Mouse (Mus musculus): ENCODE data around the gene Cep72. TPM values are rescaled to one million over a fixed set of nuclear protein-coding genes. Genes with fewer than 3 reads are reported as not detected.

Gene Cep72
- polyA plus RNA-seq, 1 experiment from 2014 or later: 4.4 TPM

GRCm38 (mm10) chr13:74034756-74035155, 27.3 kb downstream of the Cep72 start:
- WGBS: 81% methylated on average over 2 of the region's 2 CpGs
- no peak for ATAC-seq

GRCm38 (mm10) chr13:74031133-74031532, 31.0 kb downstream of the Cep72 start:
- H3K27ac ChIP-seq (ENCODE audit: low read length): no peak overlapping the region
- DNase-seq (ENCODE audit: low spot score) (no peak), ATAC-seq (no peak)
- H3K9ac ChIP-seq (replicated peaks; ENCODE audit: low read depth): no peak overlapping the region
- TF ChIP-seq CTCF (IDR thresholded peaks at IDR 0.05) (no peak), EP300 (IDR thresholded peaks at IDR 0.05) (no peak)
- H3K4me1 ChIP-seq (ENCODE audit: insufficient read depth, low read depth, low read length): no peaks in the 10 kb centered on the region
- no peak overlapping the region for H3K4me3 ChIP-seq (ENCODE audit: low read depth, low read length)
- no peaks in the 10 kb centered on the region for H3K36me3 ChIP-seq (ENCODE audit: insufficient read depth, low read length)
- 81% methylated on average over 8 of the region's 8 CpGs for WGBS
- H3K9me3 ChIP-seq (ENCODE audit: low read length): no peaks in the 10 kb centered on the region
- no peak overlapping the region for H3K4me2 ChIP-seq (replicated peaks; ENCODE audit: low read depth, low read length)
- H3K27me3 ChIP-seq (replicated peaks; ENCODE audit: insufficient read depth, low read length): no peaks in the 10 kb centered on the region

More at GRCm38 (mm10) chr13:74034756-74035155, 27.3 kb downstream of the Cep72 start:
- no peaks in the 10 kb centered on the region for H3K27me3 ChIP-seq (replicated peaks; ENCODE audit: insufficient read depth, low read length)
- no peak for TF ChIP-seq CTCF (IDR thresholded peaks at IDR 0.05)
- TF ChIP-seq EP300 (IDR thresholded peaks at IDR 0.05): no peak
- no peak overlapping the region for H3K9ac ChIP-seq (replicated peaks; ENCODE audit: low read depth)
- H3K4me1 ChIP-seq (ENCODE audit: insufficient read depth, low read depth, low read length): no peaks in the 10 kb centered on the region
- H3K27ac ChIP-seq (ENCODE audit: low read length): no peak overlapping the region
- H3K9me3 ChIP-seq (ENCODE audit: low read length): no peaks in the 10 kb centered on the region
- no peak for DNase-seq (ENCODE audit: low spot score)
- no peak overlapping the region for H3K4me3 ChIP-seq (ENCODE audit: low read depth, low read length)
- H3K36me3 ChIP-seq (ENCODE audit: insufficient read depth, low read length): 0 out of 2 replicates have a peak, but pooled peaks cover 5% of the 10 kb centered on the region
- H3K4me2 ChIP-seq (replicated peaks; ENCODE audit: low read depth, low read length): no peak overlapping the region

- TF ChIP-seq EP300 (IDR thresholded peaks at IDR 0.05) (no peak), CTCF (IDR thresholded peaks at IDR 0.05) (no peak)
- ATAC-seq (no peak), DNase-seq (ENCODE audit: low spot score) (no peak)
- Histone ChIP-seq H3K9ac (replicated peaks; ENCODE audit: low read depth) (no peak overlapping the region), H3K27ac (ENCODE audit: low read length) (no peak overlapping the region), H3K4me3 (ENCODE audit: low read depth, low read length) (no peak overlapping the region), H3K9me3 (ENCODE audit: low read length) (no peaks in the 10 kb centered on the region), H3K36me3 (ENCODE audit: insufficient read depth, low read length) (no peaks in the 10 kb centered on the region), H3K4me2 (replicated peaks; ENCODE audit: low read depth, low read length) (no peak overlapping the region), H3K27me3 (replicated peaks; ENCODE audit: insufficient read depth, low read length) (no peaks in the 10 kb centered on the region), H3K4me1 (ENCODE audit: insufficient read depth, low read depth, low read length) (no peaks in the 10 kb centered on the region)
- WGBS: 92% methylated on average over 7 of the region's 7 CpGs
Measured at GRCm38 (mm10) chr13:74030691-74031090, 31.4 kb downstream of the Cep72 start.

- no peak overlapping the region for H3K27ac ChIP-seq (ENCODE audit: low read length)
- DNase-seq (ENCODE audit: low spot score): no peak
- no peak overlapping the region for H3K4me2 ChIP-seq (replicated peaks; ENCODE audit: low read depth, low read length)
- no peak for ATAC-seq
- H3K9ac ChIP-seq (replicated peaks; ENCODE audit: low read depth): no peak overlapping the region
- H3K4me1 ChIP-seq (ENCODE audit: insufficient read depth, low read depth, low read length): no peaks in the 10 kb centered on the region
- H3K9me3 ChIP-seq (ENCODE audit: low read length): no peaks in the 10 kb centered on the region
- H3K27me3 ChIP-seq (replicated peaks; ENCODE audit: insufficient read depth, low read length): no peaks in the 10 kb centered on the region
- H3K36me3 ChIP-seq (ENCODE audit: insufficient read depth, low read length): no peaks in the 10 kb centered on the region
- TF ChIP-seq EP300 (IDR thresholded peaks at IDR 0.05) (no peak), CTCF (IDR thresholded peaks at IDR 0.05) (no peak)
- no peak overlapping the region for H3K4me3 ChIP-seq (ENCODE audit: low read depth, low read length)
- 75% methylated on average over 2 of the region's 2 CpGs for WGBS
Measured at GRCm38 (mm10) chr13:74029013-74029412, 33.1 kb downstream of the Cep72 start.

GRCm38 (mm10) chr13:74028116-74028515, 34.0 kb downstream of the Cep72 start:
- Histone ChIP-seq H3K4me2 (replicated peaks; ENCODE audit: low read depth, low read length) (no peak overlapping the region), H3K4me1 (ENCODE audit: insufficient read depth, low read depth, low read length) (no peaks in the 10 kb centered on the region), H3K27me3 (replicated peaks; ENCODE audit: insufficient read depth, low read length) (no peaks in the 10 kb centered on the region), H3K9ac (replicated peaks; ENCODE audit: low read depth) (no peak overlapping the region), H3K36me3 (ENCODE audit: insufficient read depth, low read length) (no peaks in the 10 kb centered on the region), H3K27ac (ENCODE audit: low read length) (no peak overlapping the region), H3K4me3 (ENCODE audit: low read depth, low read length) (no peak overlapping the region), H3K9me3 (ENCODE audit: low read length) (no peaks in the 10 kb centered on the region)
- TF ChIP-seq CTCF (IDR thresholded peaks at IDR 0.05): no peak
- TF ChIP-seq EP300 (IDR thresholded peaks at IDR 0.05): no peak
- WGBS: 42% methylated on average over 2 of the region's 2 CpGs
- ATAC-seq: no peak
- no peak for DNase-seq (ENCODE audit: low spot score)

- Histone ChIP-seq H3K4me3 (ENCODE audit: low read depth, low read length) (no peak overlapping the region), H3K4me2 (replicated peaks; ENCODE audit: low read depth, low read length) (no peak overlapping the region), H3K4me1 (ENCODE audit: insufficient read depth, low read depth, low read length) (no peaks in the 10 kb centered on the region), H3K9me3 (ENCODE audit: low read length) (no peaks in the 10 kb centered on the region), H3K9ac (replicated peaks; ENCODE audit: low read depth) (no peak overlapping the region), H3K36me3 (ENCODE audit: insufficient read depth, low read length) (no peaks in the 10 kb centered on the region), H3K27ac (ENCODE audit: low read length) (no peak overlapping the region), H3K27me3 (replicated peaks; ENCODE audit: insufficient read depth, low read length) (no peaks in the 10 kb centered on the region)
- DNase-seq (ENCODE audit: low spot score) (peak; percentile 71), ATAC-seq (peak; percentile 73)
- 14% methylated on average over 2 of the region's 2 CpGs for WGBS
- TF ChIP-seq EP300 (IDR thresholded peaks at IDR 0.05) (no peak), CTCF (IDR thresholded peaks at IDR 0.05) (peak; percentile 84)
Measured at GRCm38 (mm10) chr13:74026215-74026614, 35.9 kb downstream of the Cep72 start.

Data from lung, postnatal 0 days (tissue).